Mouse (Mus musculus): ENCODE data around the gene Ric8b. TPM values are rescaled to one million over a fixed set of nuclear protein-coding genes. Genes with fewer than 3 reads are reported as not detected.
A peak's percentile ranks its signal among the peaks of the same experiment; 100 is the strongest.

Gene Ric8b
- total RNA-seq, 2 experiments from 2014 or later = 57.5 to 57.7 TPM

GRCm38 (mm10) chr10:84945692-84946091, 28.3 kb downstream of the Ric8b start:
- intact Hi-C loops (cut with DNase I) = no loop called here
- Histone ChIP-seq H3K27ac (no peak overlapping the region), H3K4me3 (no peak overlapping the region)
- no peak for DNase-seq (ENCODE audit: extremely low spot score in 1 of 2, low spot score in 2 of 2)
- TF ChIP-seq CTCF (IDR thresholded peaks at IDR 0.05) = peak; percentile 41

- TF ChIP-seq CTCF (IDR thresholded peaks at IDR 0.05) = no peak
- no peak for DNase-seq (ENCODE audit: extremely low spot score in 1 of 2, low spot score in 2 of 2)
- intact Hi-C loops (cut with DNase I) = no loop called here
- Histone ChIP-seq H3K4me3 (no peak overlapping the region), H3K27ac (no peak overlapping the region; the same call in 1 of the 2 replicates)
Measured at GRCm38 (mm10) chr10:84948970-84949683, 31.7 kb downstream of the Ric8b start.

- H3K27ac ChIP-seq = no peak overlapping the region; the same call in 1 of the 2 replicates
- H3K4me3 ChIP-seq = no peak overlapping the region
- no peak for TF ChIP-seq CTCF (IDR thresholded peaks at IDR 0.05)
- intact Hi-C loops (cut with DNase I) = no loop called here
- no peak for DNase-seq (ENCODE audit: extremely low spot score in 1 of 2, low spot score in 2 of 2)
Measured at GRCm38 (mm10) chr10:84949684-84950010, 32.2 kb downstream of the Ric8b start.

GRCm38 (mm10) chr10:84950384-84950783, 33.0 kb downstream of the Ric8b start:
- intact Hi-C loops (cut with DNase I) = no loop called here
- no peak overlapping the region for H3K27ac ChIP-seq
- no peak for DNase-seq (ENCODE audit: extremely low spot score in 1 of 2, low spot score in 2 of 2)
- H3K4me3 ChIP-seq = no peak overlapping the region
- TF ChIP-seq CTCF (IDR thresholded peaks at IDR 0.05) = no peak

- intact Hi-C loops (cut with DNase I) = no loop called here
- DNase-seq (ENCODE audit: extremely low spot score in 1 of 2, low spot score in 2 of 2) = no peak
- TF ChIP-seq CTCF (IDR thresholded peaks at IDR 0.05) = no peak
- no peak overlapping the region for H3K27ac ChIP-seq
- no peak overlapping the region for H3K4me3 ChIP-seq
Measured at GRCm38 (mm10) chr10:84954236-84954635, 36.8 kb downstream of the Ric8b start.

- Histone ChIP-seq H3K4me3 (no peak overlapping the region), H3K27ac (no peak overlapping the region)
- intact Hi-C loops (cut with DNase I) = no loop called here
- DNase-seq (ENCODE audit: extremely low spot score in 1 of 2, low spot score in 2 of 2) = no peak
- no peak for TF ChIP-seq CTCF (IDR thresholded peaks at IDR 0.05)
Measured at GRCm38 (mm10) chr10:84956173-84956572, 38.8 kb downstream of the Ric8b start.

- no peak for TF ChIP-seq CTCF (IDR thresholded peaks at IDR 0.05)
- DNase-seq (ENCODE audit: extremely low spot score in 1 of 2, low spot score in 2 of 2) = no peak
- Histone ChIP-seq H3K27ac (no peak overlapping the region), H3K4me3 (no peak overlapping the region)
- intact Hi-C loops (cut with DNase I) = no loop called here
Measured at GRCm38 (mm10) chr10:84958597-84958996, 41.2 kb downstream of the Ric8b start.

GRCm38 (mm10) chr10:84960380-84960930, 43.0 kb downstream of the Ric8b start:
- intact Hi-C loops (cut with DNase I) = loop anchor here (5.0 kb wide), 1 partner anchor 43 kb away; the partner anchor contains the start of gene Ric8b
- DNase-seq (ENCODE audit: extremely low spot score in 1 of 2, low spot score in 2 of 2) = no peak

GRCm38 (mm10) chr10:84963126-84963525, 45.7 kb downstream of the Ric8b start:
- no peak for TF ChIP-seq CTCF (IDR thresholded peaks at IDR 0.05)
- no peak for DNase-seq (ENCODE audit: extremely low spot score in 1 of 2, low spot score in 2 of 2)
- intact Hi-C loops (cut with DNase I) = loop anchor here (5.0 kb wide), 1 partner anchor 46 kb away; the partner anchor contains the start of gene Ric8b
- Histone ChIP-seq H3K27ac (no peak overlapping the region; the same call in 1 of the 2 replicates), H3K4me3 (no peak overlapping the region)

More at GRCm38 (mm10) chr10:84960380-84960930, 43.0 kb downstream of the Ric8b start:
- TF ChIP-seq CTCF (IDR thresholded peaks at IDR 0.05) = no peak
- H3K27ac ChIP-seq = no peak overlapping the region
- H3K4me3 ChIP-seq = no peak overlapping the region

- Histone ChIP-seq H3K4me3 (no peak overlapping the region), H3K27ac (no peak overlapping the region; the same call in 1 of the 2 replicates)
- DNase-seq (ENCODE audit: extremely low spot score in 1 of 2, low spot score in 2 of 2) = peak; percentile 40 to 62
- no peak for TF ChIP-seq CTCF (IDR thresholded peaks at IDR 0.05)
- intact Hi-C loops (cut with DNase I) = loop anchor here (5.0 kb wide), 1 partner anchor 46 kb away; the partner anchor contains the start of gene Ric8b
Measured at GRCm38 (mm10) chr10:84963726-84964125, 46.3 kb downstream of the Ric8b start.

- Histone ChIP-seq H3K4me3 (no peak overlapping the region), H3K27ac (no peak overlapping the region)
- no peak for TF ChIP-seq CTCF (IDR thresholded peaks at IDR 0.05)
- no peak for DNase-seq (ENCODE audit: extremely low spot score in 1 of 2, low spot score in 2 of 2)
- intact Hi-C loops (cut with DNase I) = no loop called here
Measured at GRCm38 (mm10) chr10:84966542-84966941, 49.1 kb downstream of the Ric8b start.

- Histone ChIP-seq H3K27ac (no peak overlapping the region), H3K4me3 (no peak overlapping the region)
- intact Hi-C loops (cut with DNase I) = no loop called here
- TF ChIP-seq CTCF (IDR thresholded peaks at IDR 0.05) = no peak
- no peak for DNase-seq (ENCODE audit: extremely low spot score in 1 of 2, low spot score in 2 of 2)
Measured at GRCm38 (mm10) chr10:84967645-84968044, 50.2 kb downstream of the Ric8b start.
